13 mouse cellular contexts compared by ENCODE assay signal in genomic region chr8:84771000-84771687, GRCm38 (mm10). TPM values are rescaled to one million over a fixed set of nuclear protein-coding genes. Genes with fewer than 3 reads are reported as not detected.
DNase-seq lines count a peak whose midpoint lies in the region; ATAC-seq and TF ChIP-seq lines count a peak whose summit lies in the region.
"Had no signal": no experiment of that assay in that cellular context is flagged by ENCODE, and none has a peak within 500 bp of the region (broad histone marks: within the 10 kb centered on the region; RNA-seq: fewer than 3 reads in every experiment).

No protein-coding gene starts in this region.

- 36% methylated on average over 5 of the region's 5 CpGs for WGBS in lung, embryonic 14.5 days
- 22% methylated on average over 5 of the region's 5 CpGs for WGBS in forebrain, embryonic 14.5 days
- WGBS in neural tube, embryonic 15.5 days, result 33% methylated on average over 5 of the region's 5 CpGs
- WGBS in kidney, embryonic 14.5 days, result 26% methylated on average over 5 of the region's 5 CpGs

- H3K27me3 ChIP-seq in lung, embryonic 14.5 days (ENCODE audit: insufficient read depth, low read length), result peaks cover 27% of the 10 kb centered on the region
- H3K27me3 ChIP-seq in forebrain, embryonic 14.5 days (replicated peaks; ENCODE audit: control insufficient read depth, insufficient read depth, low read length), result peaks cover 7% of the 10 kb centered on the region
- H3K27me3 ChIP-seq in neural tube, embryonic 15.5 days (replicated peaks), result peaks cover 69% of the 10 kb centered on the region
- peaks cover 92% of the 10 kb centered on the region for H3K27me3 ChIP-seq in kidney, embryonic 14.5 days (ENCODE audit: control insufficient read depth, insufficient read depth, low read length)
- H3K27me3 ChIP-seq: Patski had no signal

- peak overlapping the region; percentile 51; the same call in 1 of the 2 replicates for H3K27ac ChIP-seq in lung, embryonic 14.5 days (ENCODE audit: low read depth)
- peak overlapping the region; percentile 97 for H3K27ac ChIP-seq in forebrain, embryonic 14.5 days (ENCODE audit: low read depth, low read length)
- H3K27ac ChIP-seq in neural tube, embryonic 15.5 days (replicated peaks), result peak overlapping the region; percentile 90; the same call in 1 of the 2 replicates
- no peak overlapping the region for H3K27ac ChIP-seq in kidney, embryonic 14.5 days (ENCODE audit: low read depth, low read length)
- H3K27ac ChIP-seq: midbrain, embryonic 12.5 days had no signal

- H3K36me3 ChIP-seq in lung, embryonic 14.5 days (ENCODE audit: insufficient read depth), result peaks cover 50% of the 10 kb centered on the region
- peaks cover 29% of the 10 kb centered on the region for H3K36me3 ChIP-seq in forebrain, embryonic 14.5 days (ENCODE audit: control insufficient read depth, insufficient read depth, low read length)
- H3K36me3 ChIP-seq in neural tube, embryonic 15.5 days, result no peaks in the 10 kb centered on the region
- no peaks in the 10 kb centered on the region for H3K36me3 ChIP-seq in kidney, embryonic 14.5 days (ENCODE audit: control insufficient read depth, insufficient read depth, low read length)
- H3K36me3 ChIP-seq: midbrain, embryonic 12.5 days had no signal

- DNase-seq in cerebellum, postnatal 14 days, result peak; percentile 43 to 58
- DNase-seq in cerebellum, postnatal 4 days (ENCODE audit: low spot score in 2 of 2), result no peak
- peak; percentile 31 for DNase-seq in lung, embryonic 14.5 days
- DNase-seq in lung, postnatal 10 days, result no peak
- no peak for DNase-seq in forebrain, embryonic 14.5 days (ENCODE audit: low spot score)
- no peak for DNase-seq in urinary bladder, adult 2 months (ENCODE audit: low spot score)
- DNase-seq: adrenal gland, postnatal 25 days; B cell, adult 2 months; liver had no signal

- no peaks in the 10 kb centered on the region for H3K9me3 ChIP-seq in lung, embryonic 14.5 days (ENCODE audit: low read depth, low read length)
- H3K9me3 ChIP-seq in forebrain, embryonic 14.5 days (replicated peaks; ENCODE audit: control insufficient read depth, low read length), result no peaks in the 10 kb centered on the region
- no peaks in the 10 kb centered on the region for H3K9me3 ChIP-seq in neural tube, embryonic 15.5 days (replicated peaks)
- no peaks in the 10 kb centered on the region for H3K9me3 ChIP-seq in kidney, embryonic 14.5 days (ENCODE audit: control insufficient read depth, low read length)
- H3K9me3 ChIP-seq: midbrain, embryonic 12.5 days had no signal

- no peak for ATAC-seq in lung, embryonic 14.5 days (ENCODE audit: insufficient read depth)
- ATAC-seq in forebrain, embryonic 14.5 days, result no peak
- no peak for ATAC-seq in neural tube, embryonic 15.5 days (ENCODE audit: low FRiP score)
- no peak for ATAC-seq in kidney, embryonic 14.5 days (ENCODE audit: low FRiP score, low TSS enrichment)
- ATAC-seq: Patski had no signal

- H3K4me2 ChIP-seq in lung, embryonic 14.5 days, result peak overlapping the region; percentile 64
- H3K4me2 ChIP-seq in forebrain, embryonic 14.5 days (ENCODE audit: low read length), result peak overlapping the region; percentile 56
- peak overlapping the region; percentile 56 for H3K4me2 ChIP-seq in neural tube, embryonic 15.5 days
- no peak overlapping the region; the same call in 1 of the 2 replicates for H3K4me2 ChIP-seq in kidney, embryonic 14.5 days (replicated peaks; ENCODE audit: low read depth, low read length)

- H3K4me1 ChIP-seq in lung, embryonic 14.5 days (ENCODE audit: insufficient read depth), result peaks cover 34% of the 10 kb centered on the region
- peaks cover 27% of the 10 kb centered on the region for H3K4me1 ChIP-seq in forebrain, embryonic 14.5 days (ENCODE audit: control insufficient read depth, insufficient read depth, low read length)
- peaks cover 68% of the 10 kb centered on the region for H3K4me1 ChIP-seq in neural tube, embryonic 15.5 days
- H3K4me1 ChIP-seq in kidney, embryonic 14.5 days (ENCODE audit: control insufficient read depth, insufficient read depth, low read length), result peaks cover 20% of the 10 kb centered on the region; the same call in 1 of the 2 replicates

- no peak overlapping the region for H3K9ac ChIP-seq in lung, embryonic 14.5 days
- H3K9ac ChIP-seq in forebrain, embryonic 14.5 days (ENCODE audit: low read length), result peak overlapping the region; percentile 77
- peak overlapping the region; percentile 40 for H3K9ac ChIP-seq in neural tube, embryonic 15.5 days (replicated peaks)
- no peak overlapping the region for H3K9ac ChIP-seq in kidney, embryonic 14.5 days (ENCODE audit: low read depth, low read length)
- H3K9ac ChIP-seq: midbrain, embryonic 12.5 days had no signal

- no peak for TF ChIP-seq CTCF in lung, embryonic 14.5 days (IDR thresholded peaks at IDR 0.05; ENCODE audit: low read depth)

- peak overlapping the region; percentile 13; the same call in 1 of the 2 replicates for H3K4me3 ChIP-seq in lung, embryonic 14.5 days (ENCODE audit: low read depth, low read length)
- peak overlapping the region; percentile 38 for H3K4me3 ChIP-seq in forebrain, embryonic 14.5 days (ENCODE audit: low read depth, low read length)
- H3K4me3 ChIP-seq in neural tube, embryonic 15.5 days (replicated peaks), result peak overlapping the region; percentile 34
- no peak overlapping the region for H3K4me3 ChIP-seq in kidney, embryonic 14.5 days (ENCODE audit: low read length)

RNA-seq across cellular contexts. Expression of gene Nfix, which starts 29.0 kb away (rescaled TPM):
- 42.3 and 44.1 TPM in 2 replicates for polyA plus RNA-seq in lung, embryonic 14.5 days (2014; fragmentation: Nextera tagmentation; extraction: Ambion mirVana)
- polyA plus RNA-seq in forebrain, embryonic 14.5 days (2014; fragmentation: Nextera tagmentation; extraction: Ambion mirVana), result 237 and 318 TPM in 2 replicates
- polyA plus RNA-seq in neural tube, embryonic 15.5 days (2015; fragmentation: Nextera tagmentation; extraction: Ambion mirVana), result 60.3 and 70.5 TPM in 2 replicates
- polyA plus RNA-seq in urinary bladder, adult 2 months (2012; rRNA removed), result 21.7 and 77.0 TPM in 2 replicates
- 9.4 and 10.9 TPM in 2 replicates for polyA plus RNA-seq in kidney, embryonic 14.5 days (2014; fragmentation: Nextera tagmentation; extraction: Ambion mirVana)

RNA-seq across cellular contexts. Expression of gene G430095P16Rik, which starts 48.3 kb away (rescaled TPM):
- polyA plus RNA-seq in lung, embryonic 14.5 days (2014; fragmentation: Nextera tagmentation; extraction: Ambion mirVana), result 2.7 and 2.8 TPM in 2 replicates
- polyA plus RNA-seq in forebrain, embryonic 14.5 days (2014; fragmentation: Nextera tagmentation; extraction: Ambion mirVana), result 1.5 and 1.7 TPM in 2 replicates
- polyA plus RNA-seq in neural tube, embryonic 15.5 days (2015; fragmentation: Nextera tagmentation; extraction: Ambion mirVana), result 1.4 and 1.8 TPM in 2 replicates
- 1.0 and 1.2 TPM in 2 replicates for polyA plus RNA-seq in urinary bladder, adult 2 months (2012; rRNA removed)
- polyA plus RNA-seq in kidney, embryonic 14.5 days (2014; fragmentation: Nextera tagmentation; extraction: Ambion mirVana), result 1.7 and 2.8 TPM in 2 replicates

RNA-seq across cellular contexts. Expression of gene Dand5, which starts 51.5 kb away (rescaled TPM):
- polyA plus RNA-seq in lung, embryonic 14.5 days (2014; fragmentation: Nextera tagmentation; extraction: Ambion mirVana), result 4.5 and 4.6 TPM in 2 replicates
- polyA plus RNA-seq in forebrain, embryonic 14.5 days (2014; fragmentation: Nextera tagmentation; extraction: Ambion mirVana), result 8.6 and 9.4 TPM in 2 replicates
- polyA plus RNA-seq in neural tube, embryonic 15.5 days (2015; fragmentation: Nextera tagmentation; extraction: Ambion mirVana), result 15.7 and 17.2 TPM in 2 replicates
- 4.7 and 4.8 TPM in 2 replicates for polyA plus RNA-seq in urinary bladder, adult 2 months (2012; rRNA removed)
- polyA plus RNA-seq in kidney, embryonic 14.5 days (2014; fragmentation: Nextera tagmentation; extraction: Ambion mirVana), result 5.9 and 6.0 TPM in 2 replicates

Comparison
In these comparisons a context has a peak if more than half of its experiments do, and no peak if none do; other contexts are left out.
1. DNase-seq: peak in cerebellum, postnatal 14 days (2 of 2) and lung, embryonic 14.5 days (single experiment); none in cerebellum, postnatal 4 days (0 of 2), lung, postnatal 10 days (single experiment), forebrain, embryonic 14.5 days (single experiment) and urinary bladder, adult 2 months (single experiment).
2. H3K9ac ChIP-seq: peak in forebrain, embryonic 14.5 days (single experiment) and neural tube, embryonic 15.5 days (single experiment); none in lung, embryonic 14.5 days (single experiment) and kidney, embryonic 14.5 days (single experiment).